Mouse (Mus musculus) layer of hippocampus, postnatal 36 days (tissue): ENCODE data around the gene Parvb. TPM values are rescaled to one million over a fixed set of nuclear protein-coding genes. Genes with fewer than 3 reads are reported as not detected.
"Not testable (repeated sequence)": the region's sequence is repeated elsewhere in the genome, so short reads cannot be mapped to it uniquely, and the experiment has no call there.

Experiments used
- DNase-seq, 2 experiments: peaks; one replicate each; pipeline ENCODE4 v3.0.0; 2022
- total RNA-seq, 2 experiments: library from RNA; stranded (reverse); gene quantifications; 2 replicates each; pipeline ENCODE4 v1.2.3; 2021

Gene Parvb
- total RNA-seq, 2 experiments from 2014 or later = 32.4 to 37.7 TPM

DNA sequence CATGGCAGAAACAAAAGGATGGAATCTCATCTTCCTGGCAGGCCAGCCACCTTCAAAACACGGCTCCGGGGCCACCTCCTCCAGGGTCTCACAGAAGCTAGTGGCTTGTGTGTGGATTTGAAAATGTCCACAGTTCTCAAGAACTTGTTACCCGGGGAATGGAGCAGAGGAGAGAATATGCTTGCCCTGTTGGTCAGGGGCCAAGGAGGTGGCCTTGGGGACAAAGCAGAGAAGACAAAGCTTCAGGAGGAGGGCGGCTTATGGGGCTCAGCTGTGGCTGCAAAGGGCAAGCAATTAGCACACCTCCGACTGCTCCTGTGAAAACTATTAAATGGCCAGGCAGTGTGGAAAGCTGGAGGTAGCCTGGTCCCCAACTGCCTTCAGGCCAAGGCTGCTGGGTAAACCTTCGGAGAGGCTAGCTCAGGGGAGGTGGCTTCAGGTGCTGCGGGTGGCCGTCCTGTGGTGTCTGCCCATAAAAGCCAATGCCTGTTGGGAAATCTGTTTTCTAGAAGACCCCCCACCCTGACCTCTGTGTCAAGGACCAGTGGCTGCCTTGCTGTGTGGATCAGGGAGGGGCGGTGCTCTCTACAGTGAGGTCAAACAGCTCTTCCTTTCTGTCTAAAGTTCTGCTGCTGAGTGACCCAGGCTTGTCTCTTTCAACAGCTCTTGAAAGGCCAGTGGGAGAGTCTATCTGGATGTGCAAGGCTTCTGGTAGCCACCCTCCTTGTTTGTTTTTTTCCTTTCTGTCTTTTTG, 26.9 kb downstream of the Parvb start:
- no peak for DNase-seq

DNA sequence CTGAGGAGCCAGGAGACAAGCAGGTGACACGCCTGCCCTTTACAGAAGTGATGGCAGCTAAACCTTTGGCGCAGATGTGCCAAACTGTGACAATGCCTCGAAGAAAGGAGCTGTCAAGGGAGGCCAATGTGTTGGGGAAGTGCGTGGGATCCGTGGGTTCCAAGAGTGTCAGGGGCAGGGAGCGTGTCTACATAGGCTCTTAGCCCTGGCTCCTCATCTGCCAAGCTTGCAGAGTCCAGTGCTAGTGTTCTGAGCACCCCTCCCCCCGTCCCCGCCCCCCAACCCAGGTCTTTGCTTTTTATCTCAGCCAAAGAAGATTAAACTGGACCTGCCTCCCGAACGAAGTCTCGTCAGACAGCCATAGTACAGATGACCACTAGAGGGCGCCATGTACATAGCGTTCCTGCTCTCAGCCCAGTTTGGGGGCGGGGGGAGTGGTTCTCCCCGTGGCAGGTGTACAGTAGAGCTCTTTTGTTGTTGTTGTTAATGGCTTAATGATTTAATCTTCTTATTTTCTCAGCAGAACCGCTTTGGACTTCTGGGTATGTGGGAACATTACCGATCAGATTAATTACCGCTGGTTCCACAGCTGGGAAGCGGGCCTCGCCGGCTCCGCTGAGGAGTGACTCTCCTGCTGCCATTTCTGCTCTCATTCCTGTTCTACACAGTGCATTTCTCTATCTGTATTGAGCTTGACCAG, 28.4 kb downstream of the Parvb start:
- DNase-seq = peak; percentile 73 to 81

DNA sequence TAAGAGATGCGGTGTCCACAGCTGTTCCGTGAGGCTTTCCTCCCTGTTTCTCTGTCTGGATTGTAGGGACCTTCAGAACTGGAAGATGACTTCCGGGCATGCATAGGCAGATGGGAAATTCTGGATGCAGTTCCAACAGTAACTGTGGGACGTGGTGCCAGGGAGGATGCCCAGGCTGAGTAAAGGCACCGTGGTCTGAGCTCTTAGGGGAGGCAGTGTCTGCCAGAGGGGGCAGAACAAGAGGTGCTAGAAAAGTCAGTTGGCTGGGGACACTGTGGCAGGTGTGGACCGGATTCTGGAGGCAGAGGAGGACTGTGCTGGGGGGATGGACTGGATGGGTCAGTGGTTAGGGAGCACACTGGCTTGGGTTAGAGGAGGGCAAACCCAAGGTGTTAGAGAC, 30.8 kb downstream of the Parvb start:
- DNase-seq = no peak

DNA sequence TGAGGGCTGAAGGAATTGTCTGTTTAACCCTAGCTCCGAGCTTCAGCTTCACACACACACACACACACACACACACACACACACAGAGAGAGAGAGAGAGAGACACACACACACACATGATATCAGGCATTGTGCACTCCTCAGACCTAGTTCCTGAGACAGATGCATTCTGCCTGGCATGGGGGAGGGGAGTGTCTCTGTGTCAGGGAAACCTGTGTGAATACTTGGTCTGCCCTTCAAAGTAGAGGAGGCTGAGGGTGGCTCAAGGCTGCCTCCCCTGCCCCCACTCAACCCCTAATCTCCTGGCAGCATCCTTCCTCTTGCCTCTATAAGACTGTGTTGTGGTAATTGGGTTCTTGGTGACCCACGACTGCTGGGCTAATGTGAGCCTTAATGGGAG, 31.7 kb downstream of the Parvb start:
- DNase-seq = no peak

DNA sequence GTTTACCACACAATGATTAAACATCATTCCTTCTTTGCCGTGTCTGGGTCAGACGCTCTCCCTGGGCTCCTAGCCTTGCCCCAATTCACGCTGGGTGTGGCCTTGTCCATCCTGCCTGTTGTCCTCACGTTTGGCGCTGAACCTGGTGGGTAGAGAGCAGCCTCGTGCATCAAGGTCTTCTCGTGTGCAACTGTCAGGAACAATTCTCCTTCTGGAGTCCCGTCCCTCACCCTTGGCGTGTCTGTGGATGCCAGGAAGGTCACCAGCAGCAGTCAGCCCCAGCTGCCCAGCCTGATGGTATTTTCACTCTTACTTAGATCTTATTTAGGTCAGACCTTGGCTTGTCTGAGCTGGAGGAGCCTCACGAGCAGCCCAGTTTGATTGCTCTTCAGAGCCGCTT, 33.3 kb downstream of the Parvb start:
- DNase-seq = no peak

DNA sequence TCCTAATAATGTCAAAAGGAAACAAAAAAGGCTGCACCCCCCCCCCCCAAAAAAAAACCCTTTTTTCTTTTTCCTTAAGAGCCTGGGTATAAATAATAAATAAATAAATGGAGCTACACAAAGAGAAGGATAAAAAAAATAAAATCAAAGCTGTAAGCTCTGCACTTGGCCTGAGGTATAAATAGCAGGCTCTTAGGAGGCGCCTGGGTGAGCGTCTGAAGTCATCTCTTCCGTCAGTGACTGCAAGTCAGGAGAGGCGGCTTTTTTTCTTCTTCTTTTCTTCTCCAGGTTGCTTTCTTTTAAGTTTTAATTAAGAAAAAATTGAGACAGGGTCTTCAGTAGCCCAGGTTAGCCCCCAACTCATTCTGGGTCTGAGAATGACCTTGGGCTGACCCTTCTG, 34.4 kb downstream of the Parvb start:
- no peak for DNase-seq

DNA sequence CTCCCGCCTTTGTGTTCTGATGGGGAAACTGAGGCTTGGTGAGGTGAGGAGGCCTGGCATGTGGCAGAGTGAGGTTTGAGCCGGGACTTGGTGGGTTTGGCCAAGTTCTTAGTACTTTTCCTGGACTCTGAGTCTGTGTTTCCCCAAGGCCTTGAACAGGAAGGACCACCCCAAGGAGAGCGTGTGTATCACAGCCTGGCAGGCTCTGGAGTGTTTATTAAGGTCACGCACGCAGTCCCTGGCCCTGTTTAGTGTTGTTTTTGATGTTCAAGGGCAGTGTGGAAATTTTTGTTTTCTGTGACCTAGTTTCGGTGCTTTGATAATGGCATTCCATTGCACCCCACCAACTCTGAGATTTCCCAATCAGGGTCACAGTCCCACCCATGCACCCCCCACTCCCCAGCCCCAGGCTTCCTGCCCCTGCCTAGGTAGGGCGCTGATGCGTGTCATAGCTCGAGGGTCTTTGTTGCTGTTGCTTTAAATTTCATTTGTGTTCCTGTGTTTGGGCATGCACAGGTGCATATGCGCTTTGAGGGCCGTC, 35.9 kb downstream of the Parvb start:
- DNase-seq = no peak

DNA sequence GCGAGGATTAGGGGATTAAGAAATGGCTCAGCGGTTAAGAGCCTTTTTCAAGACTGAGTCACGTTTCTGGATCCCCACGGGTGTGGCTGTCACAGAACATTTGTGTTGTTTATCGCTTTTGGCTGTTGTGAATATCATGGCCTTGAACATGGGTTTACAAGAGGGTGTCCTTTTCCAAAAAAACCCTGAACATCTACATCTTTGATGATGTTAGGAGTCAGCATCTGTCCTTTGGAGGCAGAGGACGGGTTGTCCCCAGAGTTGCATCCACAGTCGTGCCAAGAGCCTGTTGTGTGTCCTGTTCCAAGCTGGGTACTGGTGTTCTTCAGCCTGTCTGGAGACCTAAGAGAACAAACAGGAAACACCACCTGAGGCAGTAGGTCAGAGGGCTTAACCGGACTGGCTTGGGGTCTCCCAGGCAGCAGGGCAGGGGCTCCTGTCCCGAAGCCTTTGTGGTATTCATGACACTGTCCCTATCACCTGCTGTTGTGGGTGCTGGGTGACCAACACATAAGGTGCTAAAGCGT, 37.3 kb downstream of the Parvb start:
- DNase-seq = no peak

DNA sequence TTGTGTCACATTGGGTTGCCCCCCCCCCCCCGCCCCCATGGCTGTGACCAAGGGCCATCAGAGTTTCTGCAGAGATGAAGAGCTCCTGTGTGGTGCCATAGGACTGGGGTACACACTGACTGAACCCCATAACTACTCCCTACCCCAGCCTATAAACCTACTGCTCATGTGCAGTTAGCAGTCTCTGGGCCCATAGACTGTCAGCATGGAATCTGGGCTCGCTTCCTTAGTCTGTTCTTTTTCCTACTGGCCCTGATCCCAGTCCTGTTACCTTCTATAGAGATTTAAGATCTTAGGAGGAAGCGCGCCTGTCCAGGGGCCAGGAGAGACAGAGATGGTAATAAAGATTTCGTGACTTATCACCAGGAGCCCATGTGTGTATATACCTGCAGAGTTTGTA, 38.2 kb downstream of the Parvb start:
- no peak for DNase-seq

DNA sequence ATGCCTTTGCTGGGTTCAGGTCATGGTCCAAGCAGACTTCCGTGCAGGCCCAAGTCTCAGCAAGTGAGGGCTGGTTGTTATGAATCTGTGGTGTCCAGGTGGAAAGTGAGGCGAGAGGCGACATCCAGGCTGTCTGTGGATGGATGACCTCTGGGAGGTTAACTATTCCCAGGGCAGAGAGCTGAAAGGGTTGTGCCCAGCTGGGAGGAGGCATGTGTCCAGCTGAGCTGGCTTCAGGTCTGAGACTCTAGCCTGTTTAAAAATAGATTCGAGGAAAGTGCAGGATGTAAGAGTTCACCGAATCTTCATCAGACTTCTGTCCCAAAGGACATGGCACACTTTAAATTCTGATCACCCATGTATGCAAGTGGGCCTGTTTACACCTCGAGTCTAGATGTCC, 38.6 kb downstream of the Parvb start:
- DNase-seq = no peak

DNA sequence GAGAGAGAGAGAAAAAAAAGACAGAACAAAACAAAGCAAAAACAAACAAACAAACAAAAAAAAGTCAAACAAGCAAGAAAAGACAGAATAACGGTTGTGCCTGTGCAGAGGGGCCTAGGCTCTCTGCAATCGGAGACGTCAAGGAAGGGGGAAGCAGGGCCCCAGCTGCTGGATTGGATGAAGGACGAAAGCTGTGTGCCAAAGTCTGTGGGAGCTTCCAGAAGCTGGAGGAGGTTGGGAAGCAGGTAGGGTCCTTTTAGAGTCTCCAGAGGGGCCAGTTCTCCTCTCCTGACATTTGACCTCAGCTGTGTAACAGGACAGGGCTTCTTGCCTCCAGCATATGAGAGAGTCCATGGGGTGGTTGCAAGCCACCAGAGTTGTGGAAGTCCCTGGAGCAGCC, 44.2 kb downstream of the Parvb start:
- DNase-seq = no peak

DNA sequence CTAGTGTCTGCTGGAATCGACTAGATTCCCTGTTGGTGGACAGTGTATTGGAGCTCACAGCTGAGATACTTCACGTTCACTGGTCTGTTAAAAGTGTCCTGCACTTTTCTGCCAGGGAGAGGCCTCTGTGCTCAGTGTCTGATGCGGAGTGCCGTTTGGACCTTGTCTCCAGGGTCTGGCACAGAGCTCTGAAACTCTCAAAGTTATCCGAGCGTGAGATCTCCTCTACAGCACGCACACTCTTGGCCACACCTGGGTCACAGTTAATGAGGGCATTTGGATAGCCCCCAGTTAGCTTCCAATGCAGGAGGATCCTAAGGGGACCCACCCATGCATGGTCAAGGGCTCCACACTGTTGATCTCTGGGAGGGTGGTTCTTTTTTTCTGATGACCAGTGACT, 46.2 kb downstream of the Parvb start:
- no peak for DNase-seq

DNA sequence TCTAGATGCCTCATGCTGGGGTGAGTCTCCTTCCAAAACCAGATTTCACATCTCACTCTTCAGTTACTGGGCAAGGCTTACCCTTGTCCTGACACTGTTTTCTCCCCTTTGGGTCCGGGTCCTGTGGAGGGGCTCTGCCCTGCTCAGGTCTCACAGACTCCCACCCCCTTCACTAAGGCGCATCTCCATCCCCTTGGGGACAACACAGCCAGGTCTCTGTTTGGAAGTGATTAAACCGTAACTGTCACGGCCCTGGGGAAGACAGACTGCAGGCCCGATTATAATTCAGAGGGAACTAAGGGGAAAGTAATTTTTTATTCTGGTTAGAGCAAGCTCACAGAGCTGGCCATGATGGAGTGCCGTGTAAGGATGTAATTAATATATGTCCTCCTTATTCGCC, 46.8 kb downstream of the Parvb start:
- DNase-seq = no peak

DNA sequence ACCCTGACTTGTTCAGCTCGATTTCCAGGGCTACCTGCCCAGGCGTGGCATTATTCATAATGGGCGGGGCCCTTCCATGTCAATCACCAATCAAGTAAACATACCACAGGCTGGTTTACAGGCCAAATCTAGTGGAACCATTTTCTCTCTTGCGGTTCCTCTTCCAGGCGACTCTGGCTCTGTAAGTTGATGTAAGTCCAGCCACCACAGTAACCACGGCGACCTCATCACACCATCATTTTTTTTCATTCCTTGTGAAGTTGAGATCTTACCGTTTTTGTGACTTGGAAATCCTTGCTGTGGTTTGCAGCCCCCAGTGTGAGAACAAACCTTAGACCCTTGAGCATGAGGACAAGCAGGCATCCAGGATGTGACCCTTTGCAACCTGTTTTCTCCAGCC, 48.5 kb downstream of the Parvb start:
- no peak for DNase-seq

DNA sequence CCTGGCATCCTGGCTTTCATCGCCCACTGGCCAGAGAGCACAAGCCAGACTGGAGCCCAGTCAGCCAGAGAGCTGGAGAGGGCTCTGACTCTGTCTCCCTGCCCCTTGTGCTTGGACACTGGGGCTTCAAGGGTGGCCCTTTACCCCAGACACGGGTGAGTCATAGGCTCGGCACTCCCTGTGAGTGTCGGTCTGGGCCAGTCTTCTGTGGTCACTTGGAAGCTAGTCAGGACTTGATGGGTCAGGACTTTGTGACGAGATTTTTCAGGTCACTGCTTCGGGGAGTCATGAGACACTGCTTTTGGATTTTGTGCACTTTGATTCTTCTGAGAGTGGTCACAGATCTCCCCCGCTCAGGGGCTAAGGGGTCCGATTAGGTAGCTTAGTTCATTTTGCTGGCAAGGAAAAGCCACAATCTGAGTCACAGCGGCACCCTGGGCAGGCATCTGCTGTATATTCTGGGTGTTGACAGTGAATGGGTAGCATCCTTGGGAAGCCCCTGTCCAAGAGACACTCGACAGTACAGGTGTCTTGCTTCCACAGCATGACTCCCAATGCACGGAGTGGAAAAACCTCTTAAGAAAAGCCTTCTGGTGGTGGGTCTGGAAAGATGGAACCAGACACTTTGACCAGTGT, 49.0 kb downstream of the Parvb start:
- no peak for DNase-seq

DNA sequence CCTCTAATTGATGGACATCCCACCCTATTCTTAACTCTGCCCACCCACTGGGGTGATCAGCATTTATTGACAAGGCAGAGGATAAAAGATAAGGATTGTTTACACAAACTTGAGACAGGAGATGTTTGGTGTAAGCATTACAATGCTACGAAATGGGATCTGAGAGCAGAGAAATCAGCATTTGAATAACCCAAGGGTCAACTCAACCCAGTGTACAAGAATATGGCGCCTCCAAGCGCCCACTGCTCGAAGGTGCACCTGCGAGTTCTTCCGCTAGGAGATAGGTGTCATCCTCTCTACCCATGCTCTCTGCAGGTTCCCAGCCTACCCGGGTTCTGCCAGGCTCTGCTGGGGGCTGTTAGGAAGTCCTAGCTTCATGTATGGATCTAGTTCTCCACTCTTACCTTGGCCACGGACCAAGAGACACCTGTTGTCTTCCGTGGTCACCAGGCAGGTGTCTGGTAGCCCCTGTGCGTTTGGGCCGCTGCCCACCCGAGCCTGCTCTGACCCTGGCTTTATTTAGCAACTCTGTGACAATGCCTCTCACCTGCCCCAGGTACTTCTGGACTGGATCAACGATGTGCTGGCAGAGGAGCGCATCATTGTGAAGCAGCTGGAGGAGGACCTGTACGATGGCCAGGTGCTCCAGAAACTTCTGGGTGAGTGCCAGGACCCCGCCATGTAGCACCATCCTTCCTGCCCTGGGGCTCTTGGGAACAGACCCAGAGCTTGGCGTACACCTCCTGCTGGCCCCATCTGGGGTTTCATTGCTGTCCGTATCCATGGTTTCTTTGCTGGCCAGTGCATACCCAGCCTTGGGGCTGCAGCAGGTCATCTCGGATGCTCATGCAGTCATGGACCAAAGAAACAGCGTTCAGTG, 50.6 kb downstream of the Parvb start:
- DNase-seq = no peak

DNA sequence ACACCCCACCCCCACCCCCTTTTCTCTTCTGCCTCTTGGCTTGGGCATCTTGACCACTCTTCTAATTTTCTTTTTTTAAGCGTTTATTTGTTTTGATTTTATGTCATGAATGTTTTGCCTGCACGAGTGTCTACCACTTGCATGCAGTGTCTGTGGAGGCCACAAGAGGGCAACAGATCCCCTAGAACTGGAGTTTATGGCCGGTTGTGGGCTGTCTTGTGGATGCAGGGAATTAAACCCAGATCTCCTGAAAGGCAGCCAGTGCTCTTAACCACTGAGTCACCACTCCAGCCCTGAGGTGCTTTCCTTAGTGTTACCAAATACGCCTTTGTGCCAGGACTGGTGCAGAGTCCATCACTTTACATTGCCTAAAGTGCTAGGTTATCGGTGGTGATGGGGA, 52.2 kb downstream of the Parvb start:
- no peak for DNase-seq

DNA sequence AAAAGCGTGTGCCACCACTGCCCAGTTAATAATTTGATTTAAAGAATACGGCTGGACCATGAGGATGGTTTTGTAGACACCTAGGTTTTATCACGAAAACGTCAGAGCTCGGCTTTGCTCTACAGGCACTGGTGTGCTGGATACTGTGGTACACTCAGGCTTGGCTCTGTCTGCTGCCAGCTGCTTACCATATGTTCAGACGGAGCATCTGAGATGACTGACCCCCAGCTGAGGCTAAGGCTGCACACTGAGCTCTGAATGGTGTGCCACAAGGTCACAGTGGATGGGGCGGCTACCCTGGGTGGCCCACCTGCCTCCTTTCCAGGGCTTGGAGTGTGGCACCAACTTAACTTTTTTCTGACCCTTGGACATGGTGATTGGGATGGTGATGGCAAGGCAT, 53.6 kb downstream of the Parvb start:
- DNase-seq = no peak

DNA sequence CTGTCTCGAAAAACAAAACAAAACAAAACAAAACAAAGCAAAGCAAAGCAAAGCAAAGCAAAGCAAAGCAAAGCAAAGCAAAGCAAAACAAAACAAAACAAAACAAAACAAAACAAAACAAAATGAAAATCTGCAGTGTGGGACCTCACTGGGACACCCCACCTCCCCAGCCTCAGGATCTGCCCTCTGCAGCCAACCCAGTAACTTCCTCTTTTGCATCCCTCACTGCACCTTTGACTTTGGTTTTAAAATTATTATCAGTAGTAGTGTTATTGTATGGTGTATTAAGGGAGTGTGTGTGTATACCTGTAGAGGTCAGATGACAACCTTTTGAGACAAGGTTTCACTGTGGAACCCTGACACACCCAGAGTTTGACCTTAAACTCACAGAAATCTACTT, 57.1 kb downstream of the Parvb start:
- DNase-seq = not testable (repeated sequence)

DNA sequence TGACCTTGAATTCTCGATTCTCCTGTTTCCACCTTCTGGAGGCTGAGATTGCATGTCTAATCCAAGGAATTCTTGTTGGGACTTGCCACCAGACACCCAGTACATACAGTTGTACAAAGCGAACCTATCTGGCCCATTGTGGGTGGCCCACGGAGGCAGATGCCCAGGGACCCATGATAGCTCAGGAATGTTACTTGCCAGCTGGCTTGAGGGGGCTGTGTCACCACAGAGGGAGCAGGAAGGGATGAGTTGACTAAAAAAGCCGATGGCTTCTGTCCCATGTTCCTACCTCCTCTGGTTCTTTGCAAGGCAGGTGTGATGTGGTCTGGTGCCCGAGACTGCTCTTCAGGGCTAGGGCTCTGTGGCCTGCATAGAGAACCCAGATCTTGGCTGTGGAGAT, 59.3 kb downstream of the Parvb start:
- DNase-seq = no peak

DNA sequence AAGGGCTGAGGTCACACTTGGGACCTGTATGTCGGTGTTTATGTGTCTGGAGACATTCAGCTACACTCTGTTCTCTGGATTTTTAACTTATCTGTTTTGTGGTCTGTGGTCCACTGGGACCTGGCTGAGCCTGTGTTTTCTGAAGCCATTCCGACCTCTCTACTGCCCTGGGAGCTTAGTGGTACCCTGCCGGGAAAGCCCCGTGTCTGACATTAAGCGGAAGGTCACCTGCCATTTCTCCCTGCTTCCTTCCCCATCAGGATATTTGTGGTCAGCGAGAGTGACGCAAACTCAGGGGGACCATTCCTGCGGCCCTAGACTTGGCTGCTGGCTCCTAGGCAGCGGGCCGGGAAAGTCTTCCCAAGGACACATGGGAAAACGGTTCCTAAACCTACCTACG, 61.7 kb downstream of the Parvb start:
- no peak for DNase-seq

DNA sequence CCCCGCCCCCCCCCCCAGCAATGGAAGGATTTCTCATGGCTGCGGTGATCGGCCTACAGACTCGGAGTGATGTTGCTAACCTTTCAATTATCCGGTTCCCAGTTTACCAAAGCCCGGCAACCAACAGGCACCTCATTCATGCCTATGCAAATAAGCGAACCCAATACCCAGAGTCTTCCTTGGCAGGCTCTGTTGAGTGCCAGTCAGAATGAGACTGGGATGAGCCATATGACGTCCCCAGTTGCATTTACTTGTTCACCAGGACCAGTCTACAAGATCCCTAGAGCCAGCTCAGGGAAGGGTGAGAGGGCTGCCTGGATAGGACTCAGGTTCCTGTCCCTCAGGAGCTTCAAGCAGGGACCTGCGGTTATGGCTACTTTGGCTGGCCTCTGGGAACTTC, 62.5 kb downstream of the Parvb start:
- no peak for DNase-seq
